Mouse (Mus musculus) CH12.LX (cell line): ENCODE measurements around the gene Cobll1. TPM values are rescaled to one million over a fixed set of nuclear protein-coding genes. Genes with fewer than 3 reads are reported as not detected.

Source experiments
- DNase-seq: peaks from one replicate; pipeline ENCODE4 v3.0.0-alpha.2; 2013; ENCODE audit errors: extremely low read depth
- H3K27ac ChIP-seq: 2 replicates; pipeline ENCODE4 v1.5.1; 2012; ENCODE audit warnings: low read depth, mild to moderate bottlenecking, control low read depth, moderate library complexity; ENCODE audit not compliant: insufficient read depth
- H3K27me3 ChIP-seq: replicated peaks from 2 replicates; pipeline ENCODE3; 2012; ENCODE audit warnings: inconsistent platforms
- H3K36me3 ChIP-seq, 2 experiments: replicated peaks in 1 of 2; 2 replicates each; pipeline versions ENCODE3 to v1.6.1; 2012; ENCODE audit warnings: inconsistent platforms in 1 of 2, low read length in 1 of 2, mild to moderate bottlenecking in 1 of 2, mixed read lengths in 1 of 2, moderate library complexity in 1 of 2; ENCODE audit not compliant: control insufficient read depth in 1 of 2, insufficient read depth in 1 of 2
- H3K4me1 ChIP-seq, 2 experiments: 2 replicates each; pipeline ENCODE4 v1.6.1; 2012; ENCODE audit warnings: inconsistent platforms in 1 of 2, moderate library complexity in 1 of 2; ENCODE audit not compliant: insufficient read depth in 2 of 2, control insufficient read depth in 1 of 2
- H3K4me2 ChIP-seq: 2 replicates; pipeline ENCODE4 v1.6.1; 2012; ENCODE audit warnings: low read depth, mild to moderate bottlenecking, control low read depth; ENCODE audit not compliant: poor library complexity, insufficient read depth, severe bottlenecking
- H3K4me3 ChIP-seq, 3 experiments: fragments of 150-350 bp in 1 of 3; sonication (generic) in 1 of 3; replicated peaks in 1 of 3; 2 replicates each; pipeline versions ENCODE3 to v1.5.1; 2011 to 2012; ENCODE audit warnings: low read depth in 2 of 3, low read length in 2 of 3, mild to moderate bottlenecking in 2 of 3, moderate library complexity in 2 of 3, control low read depth in 1 of 3, improper control_type of control experiment in 1 of 3, inconsistent platforms in 1 of 3, mixed read lengths in 1 of 3; ENCODE audit not compliant: poor library complexity in 1 of 3
- H3K79me2 ChIP-seq: replicated peaks from 2 replicates; pipeline ENCODE4 v1.6.1; 2012; ENCODE audit warnings: mild to moderate bottlenecking, moderate library complexity; ENCODE audit not compliant: control insufficient read depth, poor library complexity, insufficient read depth, severe bottlenecking; ENCODE audit errors: extremely low read depth
- H3K9ac ChIP-seq: 2 replicates; pipeline ENCODE4 v1.6.1; 2012; ENCODE audit warnings: low read depth, mild to moderate bottlenecking, control low read depth, moderate library complexity; ENCODE audit not compliant: insufficient read depth
- H3K9me3 ChIP-seq: replicated peaks from 2 replicates; pipeline ENCODE3; 2012; ENCODE audit warnings: low read length, inconsistent platforms, mixed read lengths
- CHD1 ChIP-seq: IDR thresholded peaks from 2 replicates; pipeline ENCODE4 v1.6.1; 2012; ENCODE audit warnings: low read depth, low read length, improper control_type of control experiment, inconsistent platforms
- CTCF ChIP-seq, 2 experiments: IDR thresholded peaks in 1 of 2; conservative IDR thresholded peaks in 1 of 2; 2 replicates each; pipeline ENCODE4 v1.5.1; 2011 to 2012; ENCODE audit warnings: low read depth in 2 of 2, low read length in 2 of 2, improper control_type of control experiment in 1 of 2, inconsistent platforms in 1 of 2, mild to moderate bottlenecking in 1 of 2, moderate library complexity in 1 of 2
- ELF1 ChIP-seq: IDR thresholded peaks from 2 replicates; pipeline ENCODE4 v1.6.1; 2014; ENCODE audit warnings: low read depth, mild to moderate bottlenecking, inconsistent platforms, low read length, improper control_type of control experiment
- EP300 ChIP-seq: IDR thresholded peaks from 2 replicates; pipeline ENCODE4 v1.6.1; 2011; ENCODE audit warnings: low read length, improper control_type of control experiment
- ETS1 ChIP-seq: conservative IDR thresholded peaks from 2 replicates; pipeline ENCODE4 v1.6.1; 2012; ENCODE audit warnings: low read depth, mild to moderate bottlenecking, inconsistent platforms, low read length, improper control_type of control experiment, moderate library complexity
- GABPA ChIP-seq: IDR thresholded peaks from 2 replicates; pipeline ENCODE4 v1.6.1; 2012; ENCODE audit warnings: low read depth, low read length, improper control_type of control experiment, inconsistent platforms; ENCODE audit not compliant: insufficient replicate concordance
- HCFC1 ChIP-seq: IDR thresholded peaks from 2 replicates; pipeline ENCODE4 v1.6.1; 2012; ENCODE audit warnings: low read depth, mild to moderate bottlenecking, inconsistent platforms, low read length, improper control_type of control experiment
- IRF4 ChIP-seq: IDR thresholded peaks from 2 replicates; pipeline ENCODE4 v1.6.1; 2014; ENCODE audit warnings: low read depth, mild to moderate bottlenecking, inconsistent platforms, low read length, improper control_type of control experiment
- JUN ChIP-seq: IDR thresholded peaks from 2 replicates; pipeline ENCODE4 v1.6.1; 2011; ENCODE audit warnings: low read depth, mild to moderate bottlenecking, low read length, improper control_type of control experiment, moderate library complexity; ENCODE audit not compliant: insufficient read depth
- JUND ChIP-seq: conservative IDR thresholded peaks from 2 replicates; pipeline ENCODE4 v1.6.1; 2011; ENCODE audit warnings: low read depth, low read length, improper control_type of control experiment
- KAT2A ChIP-seq: IDR thresholded peaks from 2 replicates; pipeline ENCODE4 v1.6.1; 2012; ENCODE audit warnings: low read length, improper control_type of control experiment, inconsistent platforms; ENCODE audit not compliant: insufficient replicate concordance
- MAX ChIP-seq: IDR thresholded peaks from 2 replicates; pipeline ENCODE4 v1.6.1; 2011; ENCODE audit warnings: low read length, improper control_type of control experiment
- MAZ ChIP-seq: IDR thresholded peaks from 2 replicates; pipeline ENCODE4 v1.6.1; 2012; ENCODE audit warnings: low read depth, mild to moderate bottlenecking, inconsistent platforms, low read length, improper control_type of control experiment, moderate library complexity
- MEF2A ChIP-seq: IDR thresholded peaks from 2 replicates; pipeline ENCODE4 v1.6.1; 2014; ENCODE audit warnings: low read depth, mild to moderate bottlenecking, inconsistent platforms, low read length, improper control_type of control experiment, borderline replicate concordance
- MXI1 ChIP-seq: IDR thresholded peaks from 2 replicates; pipeline ENCODE4 v1.6.1; 2011; ENCODE audit warnings: mild to moderate bottlenecking, low read depth, low read length, improper control_type of control experiment
- MYC ChIP-seq: IDR thresholded peaks from 2 replicates; pipeline ENCODE4 v1.6.1; 2011; ENCODE audit warnings: low read depth, mild to moderate bottlenecking, improper control_type of control experiment, low read length
- NELFE ChIP-seq: IDR thresholded peaks from 2 replicates; pipeline ENCODE4 v1.6.1; 2011; ENCODE audit warnings: low read depth, low read length, improper control_type of control experiment
- NRF1 ChIP-seq: IDR thresholded peaks from 2 replicates; pipeline ENCODE4 v1.6.1; 2014; ENCODE audit warnings: low read depth, mild to moderate bottlenecking, inconsistent platforms, low read length, improper control_type of control experiment, moderate library complexity
- PAX5 ChIP-seq: IDR thresholded peaks from 2 replicates; pipeline ENCODE4 v1.6.1; 2012; ENCODE audit warnings: low read length, inconsistent platforms, mixed read lengths
- POLR2A ChIP-seq: IDR thresholded peaks from 2 replicates; pipeline ENCODE4 v1.6.1; 2011; ENCODE audit warnings: low read depth, mild to moderate bottlenecking, improper control_type of control experiment, low read length
- POLR2AphosphoS2 ChIP-seq: IDR thresholded peaks from 2 replicates; pipeline ENCODE4 v1.6.1; 2011; ENCODE audit warnings: low read depth, low read length, improper control_type of control experiment
- RAD21 ChIP-seq: IDR thresholded peaks from 2 replicates; pipeline ENCODE4 v1.6.1; 2011; ENCODE audit warnings: low read depth, mild to moderate bottlenecking, low read length, improper control_type of control experiment, moderate library complexity
- RCOR1 ChIP-seq: conservative IDR thresholded peaks from 2 replicates; pipeline ENCODE4 v1.6.1; 2012; ENCODE audit warnings: low read depth, mild to moderate bottlenecking, inconsistent platforms, low read length, improper control_type of control experiment
- SMC3 ChIP-seq: IDR thresholded peaks from 2 replicates; pipeline ENCODE4 v1.6.1; 2011; ENCODE audit warnings: low read depth, low read length, improper control_type of control experiment
- TCF12 ChIP-seq: IDR thresholded peaks from 2 replicates; pipeline ENCODE4 v1.6.1; 2014; ENCODE audit warnings: low read depth, mild to moderate bottlenecking, inconsistent platforms, low read length, improper control_type of control experiment
- UBTF ChIP-seq: IDR thresholded peaks from 2 replicates; pipeline ENCODE4 v1.6.1; 2012; ENCODE audit warnings: low read depth, mild to moderate bottlenecking, inconsistent platforms, low read length, improper control_type of control experiment, moderate library complexity
- USF1 ChIP-seq: IDR thresholded peaks from 2 replicates; pipeline ENCODE4 v1.6.1; 2014; ENCODE audit warnings: low read depth, mild to moderate bottlenecking, inconsistent platforms, low read length, improper control_type of control experiment
- USF2 ChIP-seq: conservative IDR thresholded peaks from 2 replicates; pipeline ENCODE4 v1.6.1; 2011; ENCODE audit warnings: low read depth, low read length, improper control_type of control experiment
- ZC3H11A ChIP-seq: IDR thresholded peaks from 2 replicates; pipeline ENCODE4 v1.6.1; 2012; ENCODE audit warnings: low read depth, mild to moderate bottlenecking, inconsistent platforms, low read length, improper control_type of control experiment
- ZKSCAN1 ChIP-seq: IDR thresholded peaks from 2 replicates; pipeline ENCODE4 v1.6.1; 2012; ENCODE audit warnings: low read depth, inconsistent platforms, low read length, improper control_type of control experiment, borderline replicate concordance
- ZNF384 ChIP-seq: IDR thresholded peaks from 2 replicates; pipeline ENCODE4 v1.6.1; 2012; ENCODE audit warnings: low read depth, low read length, improper control_type of control experiment, inconsistent platforms
- dilution Hi-C: fragments of 300-500 bp; cut with MboI; formaldehyde crosslinking; loops from 2 replicates; pipeline ENCODE4 v1.14.3; 2020; ENCODE audit warnings: low sequenced_read_pairs; ENCODE audit not compliant: extremely low pct_unique_long_range_greater_than_20kb, extremely low pct_ligation_motif_present
- in situ Hi-C: fragments of 300-500 bp; cut with MboI; formaldehyde crosslinking; loops from 3 replicates; pipeline ENCODE4 v1.14.3; 2019; ENCODE audit warnings: low sequenced_read_pairs, low pct_ligation_motif_present, low pct_unique_long_range_greater_than_20kb, mixed read lengths
- polyA plus RNA-seq: library from polyadenylated mRNA; unstranded; fragments of >175 nt; gene quantifications from 2 replicates; pipeline ENCODE4 v1.2.1, GENCODE M21; 2012; ENCODE audit warnings: low read depth; ENCODE audit not compliant: insufficient read length
- total RNA-seq, 2 experiments: library from RNA; depleted of rRNA; stranded (reverse); fragments of 300-350 nt in 1 of 2; fragments of >200 nt in 1 of 2; gene quantifications; 2 replicates each; pipeline ENCODE4 v1.2.3; 2012 to 2014

Gene Cobll1
- total and polyA plus RNA-seq, 3 experiments: 0.67 to 1.9 (median 1.5) TPM

GRCm38 (mm10) chr2:65145421-65146117 is 93.6 kb downstream of the Cobll1 start:
- no peaks in the 10 kb centered on the region for H3K4me1 ChIP-seq
- peak; percentile 53 for DNase-seq
- dilution Hi-C loops: no loop called here

GRCm38 (mm10) chr2:65141093-65141661 is 98.0 kb downstream of the Cobll1 start:
- dilution Hi-C loops: no loop called here
- Histone ChIP-seq H3K27me3 (no peaks in the 10 kb centered on the region), H3K4me2 (no peak overlapping the region), H3K4me1 (peaks cover 0 to 9% of the 10 kb centered on the region in 2 experiments; a peak in 2 of 4 replicates), H3K27ac (no peak overlapping the region), H3K4me3 (no peak overlapping the region), H3K9ac (no peak overlapping the region), H3K36me3 (no peaks in the 10 kb centered on the region), H3K79me2 (no peaks in the 10 kb centered on the region), H3K9me3 (no peaks in the 10 kb centered on the region)
- in situ Hi-C loops: loop anchor here (25.0 kb wide), 1 partner anchor 421 kb away; the partner anchor contains the start of gene Scn3a
- no peak for TF ChIP-seq USF2
- TF ChIP-seq GABPA: no peak
- TF ChIP-seq NELFE: no peak
- no peak for TF ChIP-seq UBTF
- TF ChIP-seq POLR2AphosphoS2: no peak
- TF ChIP-seq MYC: no peak
- no peak for TF ChIP-seq CHD1
- no peak for TF ChIP-seq NRF1
- TF ChIP-seq MAZ: no peak
- no peak for TF ChIP-seq ZNF384
- TF ChIP-seq USF1: no peak
- no peak for TF ChIP-seq TCF12
- no peak for TF ChIP-seq HCFC1
- no peak for TF ChIP-seq PAX5
- no peak for TF ChIP-seq MXI1
- no peak for TF ChIP-seq ELF1
- no peak for TF ChIP-seq JUN
- no peak for TF ChIP-seq POLR2A
- no peak for TF ChIP-seq MEF2A
- DNase-seq: no peak

More at GRCm38 (mm10) chr2:65145421-65146117, 93.6 kb downstream of the Cobll1 start:
- Histone ChIP-seq H3K36me3 (no peaks in the 10 kb centered on the region), H3K4me3 (no peak overlapping the region), H3K27ac (no peak overlapping the region), H3K79me2 (no peaks in the 10 kb centered on the region), H3K9me3 (no peaks in the 10 kb centered on the region), H3K4me2 (no peak overlapping the region), H3K9ac (no peak overlapping the region), H3K27me3 (no peaks in the 10 kb centered on the region)
- TF ChIP-seq MAZ (no peak), RCOR1 (no peak), HCFC1 (no peak), UBTF (no peak), JUN (no peak), TCF12 (no peak), IRF4 (no peak), SMC3 (peak; percentile 94), CTCF (conservative IDR thresholded peaks at IDR 0.05 in 1 of 2, IDR thresholded peaks at IDR 0.05 in 1 of 2; ENCODE audit: low read depth in 2 of 2, low read length in 2 of 2) (peak; percentile 53 to 89; a peak in 3 of 4 replicates), KAT2A (no peak), EP300 (no peak), MAX (no peak), CHD1 (no peak), GABPA (no peak), RAD21 (peak; percentile 98), ETS1 (no peak), ZKSCAN1 (no peak), USF1 (no peak), POLR2AphosphoS2 (no peak), JUND (no peak), POLR2A (no peak), ZC3H11A (peak; percentile 78), NELFE (no peak), USF2 (no peak)
- in situ Hi-C loops: loop anchor here (5.0 to 25.0 kb wide), 2 partner anchors 187 to 417 kb away; partner anchors contain the start of gene Scn3a
